Mouse (Mus musculus) 3T3-L1 (cell line): Measurements from ENCODE around the gene Arl14.
A peak's percentile ranks its signal among the peaks of the same experiment; 100 is the strongest.

ENCODE experiments used
- DNase-seq: peaks from one replicate; pipeline ENCODE4 v3.0.0-alpha.2; 2015; ENCODE audit warnings: low read depth, low spot score

Gene Arl14

DNA sequence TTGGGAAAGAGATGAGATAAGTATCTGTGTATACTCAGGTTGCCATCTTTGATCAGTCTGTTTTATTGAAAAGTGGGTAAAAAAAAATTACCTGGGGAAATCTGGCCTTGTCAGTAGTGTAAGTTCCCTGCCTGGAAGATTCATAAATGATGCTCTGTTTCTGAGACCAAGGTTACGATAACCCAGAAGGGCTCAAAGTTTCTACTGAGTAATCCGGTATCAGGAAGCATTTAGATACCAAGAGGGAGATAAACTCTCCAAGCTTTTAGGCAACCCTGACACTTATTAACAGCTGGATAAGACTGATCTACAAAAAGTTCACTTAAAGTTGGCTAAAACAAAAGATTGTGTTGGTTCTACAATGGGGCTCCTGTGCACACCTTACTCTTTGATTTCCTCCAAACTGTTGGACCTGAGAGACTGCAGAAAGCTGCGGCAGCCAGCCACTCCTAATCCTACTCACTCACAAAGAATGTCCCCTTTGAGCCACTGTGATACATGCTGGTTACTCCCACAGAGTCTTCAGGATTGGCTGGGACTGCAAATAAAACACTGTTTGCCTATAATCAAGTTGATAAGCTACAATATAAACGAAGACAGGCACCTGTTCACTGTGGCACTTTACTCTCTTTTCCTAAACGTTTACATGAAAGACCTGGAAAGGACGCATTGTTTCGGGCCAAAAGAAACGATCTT, at the start of gene Arl14:
Gene Arl14, plus strand, starts transcription at position 614 of the 696 bp plus-strand sequence.
- DNase-seq: peak; percentile 67

- DNase-seq: no peak
Measured at GRCm38 (mm10) chr3:69175229-69175628, 47.0 kb upstream of the Arl14 start.

- DNase-seq: no peak
Measured at GRCm38 (mm10) chr3:69177168-69177797, 44.9 kb upstream of the Arl14 start.

DNA sequence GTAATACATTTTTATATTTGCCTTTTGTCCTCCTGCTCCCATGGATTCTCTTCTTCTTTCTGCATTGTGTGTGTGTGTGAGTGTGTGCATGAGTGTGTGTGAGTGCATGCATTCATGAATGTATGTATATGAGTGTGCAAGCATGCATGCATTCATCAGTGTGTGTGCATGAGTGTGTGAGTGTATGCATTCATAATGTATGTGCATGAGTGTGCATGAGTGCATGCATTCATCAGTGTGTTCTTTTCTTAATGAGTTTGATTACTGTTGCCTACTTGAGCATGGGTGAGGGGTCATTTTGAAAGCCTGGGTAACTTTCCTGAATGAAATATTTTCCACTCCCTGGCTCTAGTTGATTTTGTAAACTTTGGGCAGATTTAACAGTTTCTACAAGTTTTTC, 44.3 kb upstream of the Arl14 start:
- no peak for DNase-seq

- no peak for DNase-seq
Measured at GRCm38 (mm10) chr3:69178365-69179004, 43.7 kb upstream of the Arl14 start.

DNA sequence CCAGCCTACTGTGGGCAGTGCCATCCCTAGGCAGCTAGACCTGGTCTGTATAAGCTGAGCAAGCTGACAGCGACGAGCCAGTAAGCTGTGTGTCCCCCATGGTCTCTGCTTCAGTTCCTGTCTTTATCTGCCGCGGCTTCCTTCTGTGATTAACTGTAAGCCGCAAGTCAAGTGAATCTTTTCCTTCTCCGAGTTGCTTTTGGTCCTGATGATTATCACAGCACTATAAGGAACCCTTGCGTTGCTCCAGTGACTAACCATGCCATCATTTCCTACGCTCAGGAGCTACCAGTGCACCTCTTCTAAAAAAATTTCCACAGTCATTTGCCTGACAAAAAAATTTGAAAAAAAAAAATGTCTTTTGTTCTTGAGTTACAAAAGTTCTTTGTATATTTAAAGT, 40.7 kb upstream of the Arl14 start:
- DNase-seq: peak; percentile 42

DNA sequence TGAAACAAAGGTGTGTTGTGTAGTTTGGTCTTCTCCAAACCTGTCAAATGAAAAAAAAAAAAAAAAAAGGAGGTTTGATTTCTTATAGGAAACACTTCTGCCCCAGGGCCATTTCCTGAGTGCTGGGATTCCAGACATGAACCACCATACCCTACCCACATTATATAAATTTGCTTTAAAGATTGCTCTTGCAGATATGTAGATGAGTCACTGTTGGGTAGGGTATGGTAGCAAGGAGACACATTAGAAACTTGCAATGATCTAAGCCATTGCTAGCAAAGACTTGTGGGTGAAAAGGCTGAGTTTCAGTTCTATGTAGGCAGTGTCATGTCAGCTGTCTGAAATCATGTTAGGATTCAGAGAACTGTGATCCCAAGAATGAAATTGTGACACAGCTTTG, 40.0 kb upstream of the Arl14 start:
- DNase-seq: no peak

- no peak for DNase-seq
Measured at GRCm38 (mm10) chr3:69185244-69185643, 37.0 kb upstream of the Arl14 start.

- DNase-seq: no peak
Measured at GRCm38 (mm10) chr3:69186031-69186430, 36.2 kb upstream of the Arl14 start.

- no peak for DNase-seq
Measured at GRCm38 (mm10) chr3:69186643-69187042, 35.6 kb upstream of the Arl14 start.

- DNase-seq: no peak
Measured at GRCm38 (mm10) chr3:69192995-69193394, 29.2 kb upstream of the Arl14 start.

DNA sequence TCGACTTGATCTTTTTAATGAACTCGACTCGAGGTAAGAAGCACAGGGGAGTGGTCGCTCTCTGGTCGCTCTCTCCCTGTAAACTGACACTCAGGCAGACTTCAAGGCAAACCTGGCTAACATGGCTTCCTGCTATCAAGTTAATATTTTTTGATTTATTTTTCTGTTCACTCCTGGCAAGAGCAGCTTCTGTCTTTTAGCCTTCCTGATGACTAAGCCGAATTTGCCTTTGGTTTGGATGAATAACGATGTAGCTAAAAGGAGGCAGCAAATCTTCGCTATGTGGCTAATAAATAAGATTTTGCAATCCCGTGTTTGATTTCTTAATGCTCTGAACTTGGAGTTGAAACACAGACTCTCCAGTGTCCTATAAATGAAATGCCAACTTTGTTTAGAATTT, 27.7 kb upstream of the Arl14 start:
- no peak for DNase-seq

DNA sequence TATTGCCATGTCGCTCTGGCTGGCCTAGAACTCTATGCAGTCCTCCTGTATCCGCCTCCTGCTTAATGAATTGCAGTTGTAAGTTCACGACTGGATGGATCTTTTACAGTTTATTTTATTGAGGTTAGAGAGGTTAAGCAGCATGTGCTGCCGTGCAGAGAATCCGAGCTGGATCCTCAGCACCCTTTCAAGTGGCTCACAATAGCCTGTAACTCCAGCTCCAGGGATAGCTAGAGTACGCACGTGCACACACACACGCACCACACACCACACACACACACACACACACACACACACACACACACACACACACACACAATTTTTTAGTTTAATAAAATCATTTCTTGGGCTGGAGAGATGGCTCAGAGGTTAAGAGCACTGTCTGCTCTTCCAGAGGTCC, 27.0 kb upstream of the Arl14 start:
- DNase-seq: no peak

DNA sequence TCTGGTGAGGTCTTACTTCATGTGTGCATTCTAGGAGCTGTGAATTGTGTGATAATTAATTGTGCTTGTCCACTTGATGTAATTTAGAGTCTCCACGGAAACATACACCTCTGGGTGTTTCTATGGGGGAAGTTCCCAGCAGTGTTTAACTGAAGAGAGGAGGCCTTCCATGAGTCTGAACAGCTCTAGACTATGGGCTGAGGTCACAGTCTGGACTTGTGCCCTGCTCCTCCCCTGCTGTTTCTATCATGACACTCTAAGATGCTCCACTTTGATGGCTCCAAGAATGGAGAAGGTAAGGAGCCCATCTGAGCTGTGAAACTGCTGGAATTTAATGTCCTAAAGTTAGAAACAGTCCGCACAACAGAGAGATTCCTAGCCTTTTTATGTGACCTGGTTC, 24.1 kb upstream of the Arl14 start:
- DNase-seq: no peak

- DNase-seq: peak; percentile 84
Measured at GRCm38 (mm10) chr3:69200251-69200650, 22.0 kb upstream of the Arl14 start.

DNA sequence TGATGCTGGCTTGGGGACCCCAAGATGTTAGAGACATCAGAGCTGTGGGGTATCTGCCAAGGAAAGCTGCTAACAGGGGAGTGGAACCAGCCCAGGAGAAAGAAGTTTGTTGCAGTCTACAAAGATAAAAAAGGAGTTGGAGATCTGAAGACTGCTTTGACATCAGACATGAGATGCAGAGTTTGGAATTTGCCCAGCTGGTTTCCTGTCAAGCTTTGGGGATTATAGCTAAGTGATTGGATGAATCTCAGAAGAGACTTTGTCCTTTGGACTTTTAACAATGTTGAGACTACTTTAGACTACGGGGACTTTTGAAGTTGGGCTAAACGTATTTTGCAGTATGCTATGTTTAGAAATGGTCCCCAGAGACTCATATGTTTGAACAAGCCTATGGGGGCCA, 21.0 kb upstream of the Arl14 start:
- DNase-seq: no peak

DNA sequence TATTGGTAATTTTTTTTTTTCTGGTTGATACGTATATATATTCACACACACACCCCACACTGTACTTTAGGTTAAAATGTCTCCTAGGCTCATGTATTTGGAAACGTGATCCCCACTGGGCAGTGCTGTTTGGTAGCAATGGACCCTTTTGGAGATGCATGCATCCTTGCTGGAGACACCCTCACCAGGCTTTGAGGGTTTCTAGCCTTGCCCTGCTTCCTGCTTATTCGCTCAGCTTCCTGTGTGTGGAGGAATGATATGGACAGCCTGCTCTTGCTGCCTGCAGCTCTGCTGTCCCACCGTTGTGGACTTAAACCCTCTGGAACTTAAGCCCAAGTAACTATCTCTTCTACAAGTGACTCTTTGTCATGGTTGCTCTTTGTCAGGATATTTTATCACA, 19.3 kb upstream of the Arl14 start:
- DNase-seq: no peak

- no peak for DNase-seq
Measured at GRCm38 (mm10) chr3:69205266-69206054, 16.8 kb upstream of the Arl14 start.

DNA sequence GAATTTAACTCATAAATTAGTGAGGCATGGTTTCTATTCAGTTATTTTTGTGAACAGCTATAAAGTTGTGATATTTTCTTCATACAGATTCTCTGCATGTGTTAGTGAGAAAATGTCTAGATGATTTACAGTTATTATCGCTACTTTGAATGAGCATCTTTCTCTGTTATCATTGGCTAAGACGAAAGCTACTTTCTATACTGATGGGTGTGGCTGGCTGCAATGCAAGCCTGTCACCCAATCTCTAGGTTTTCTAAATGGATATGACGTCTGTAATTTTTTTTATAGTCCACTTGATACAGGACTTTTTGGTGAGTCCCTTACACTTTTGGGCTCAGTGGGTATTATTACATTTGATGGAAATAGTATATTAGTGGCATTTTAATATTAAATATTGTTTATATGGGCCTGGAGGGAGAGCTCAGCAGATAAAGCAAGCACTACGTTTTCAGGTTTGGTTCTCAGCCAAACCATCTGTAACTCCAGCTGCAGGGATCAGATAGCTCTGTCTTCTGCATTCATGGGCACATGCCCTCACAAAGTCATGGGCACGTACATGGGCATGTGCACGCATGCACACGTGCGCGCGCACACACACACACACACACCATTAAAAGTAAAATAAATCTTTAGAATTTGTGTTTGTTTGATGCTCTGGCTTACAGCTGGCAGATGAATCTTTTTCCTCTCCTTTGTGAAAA, 15.9 kb upstream of the Arl14 start:
- DNase-seq: no peak

GRCm38 (mm10) chr3:69208441-69209309, 13.5 kb upstream of the Arl14 start:
- peak; percentile 74 for DNase-seq

DNA sequence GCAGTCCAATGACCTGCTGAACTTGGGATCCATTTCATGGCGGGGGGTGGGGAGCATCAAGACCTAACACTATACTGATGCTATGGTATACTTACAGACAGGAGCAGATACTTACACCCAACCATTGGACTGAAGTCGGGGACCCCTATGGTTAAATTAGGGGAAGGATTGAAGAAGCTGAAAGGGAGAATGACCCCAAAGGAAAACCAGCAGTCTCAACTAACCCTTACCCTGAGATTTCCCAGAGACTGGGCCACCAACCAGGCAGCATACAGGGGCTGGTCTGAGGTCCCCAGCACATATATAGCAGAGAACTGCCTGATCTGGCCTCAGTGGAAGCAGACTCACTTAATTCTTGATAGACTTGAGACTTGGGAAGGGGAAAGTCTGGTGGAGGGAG, 10.0 kb upstream of the Arl14 start:
- DNase-seq: no peak
